ENCODE assay signal across 10 mouse cellular contexts in genomic region chr11:98018858-98019641, GRCm38 (mm10). TPM values are rescaled to one million over a fixed set of nuclear protein-coding genes. Genes with fewer than 3 reads are reported as not detected.
DNase-seq lines count a peak whose midpoint lies in the region; ATAC-seq and TF ChIP-seq lines count a peak whose summit lies in the region.
"Had no signal": no experiment of that assay in that cellular context is flagged by ENCODE, and none has a peak within 500 bp of the region (broad histone marks: within the 10 kb centered on the region; RNA-seq: fewer than 3 reads in every experiment).

No protein-coding gene starts in this region.

- 0 out of 2 replicates have a peak, but pooled peaks have one; percentile 10 for ATAC-seq in lung, postnatal 0 days
- ATAC-seq in activated CD4-positive, CD25-positive, alpha-beta regulatory T cell, adult 4 months = peak; percentile 53
- 0 out of 2 replicates have a peak, but pooled peaks have one; percentile 11 for ATAC-seq in forebrain, embryonic 15.5 days (replicated peaks)
- 0 out of 2 replicates have a peak, but pooled peaks have one; percentile 17 for ATAC-seq in midbrain, embryonic 11.5 days (ENCODE audit: low FRiP score)

- TF ChIP-seq CTCF in lung, postnatal 0 days (IDR thresholded peaks at IDR 0.05) = peak; percentile 64
- TF ChIP-seq CTCF in layer of hippocampus, adult 2 months (conservative IDR thresholded peaks at IDR 0.05) = peak; percentile 60

- no peak overlapping the region for H3K4me2 ChIP-seq in lung, postnatal 0 days (replicated peaks; ENCODE audit: low read depth, low read length)
- peak overlapping the region; percentile 73 for H3K4me2 ChIP-seq in forebrain, embryonic 15.5 days (replicated peaks)
- 0 out of 2 replicates have a peak overlapping the region, but pooled peaks have one; percentile 6 for H3K4me2 ChIP-seq in midbrain, embryonic 11.5 days
- H3K4me2 ChIP-seq: lung, embryonic 15.5 days had no signal

- H3K36me3 ChIP-seq in lung, postnatal 0 days (ENCODE audit: insufficient read depth, low read length) = no peaks in the 10 kb centered on the region
- H3K36me3 ChIP-seq in forebrain, embryonic 15.5 days = peaks cover 39% of the 10 kb centered on the region
- H3K36me3 ChIP-seq in midbrain, embryonic 11.5 days (ENCODE audit: control insufficient read depth, insufficient read depth, low read length) = no peaks in the 10 kb centered on the region

- no peak overlapping the region for H3K9ac ChIP-seq in lung, postnatal 0 days (replicated peaks; ENCODE audit: low read depth)
- peak overlapping the region; percentile 38; the same call in 1 of the 2 replicates for H3K9ac ChIP-seq in forebrain, embryonic 15.5 days (replicated peaks)
- H3K9ac ChIP-seq in midbrain, embryonic 11.5 days (ENCODE audit: low read length) = no peak overlapping the region; the same call in 1 of the 2 replicates
- H3K9ac ChIP-seq: embryonic facial prominence, embryonic 15.5 days; lung, embryonic 15.5 days had no signal

- peak; percentile 54 for DNase-seq in lung, postnatal 0 days (ENCODE audit: low spot score)
- DNase-seq in lung, postnatal 14 days = no peak
- peak; percentile 78 to 90 for DNase-seq in layer of hippocampus, adult 2 months (ENCODE audit: low spot score in 2 of 2)
- DNase-seq in midbrain, embryonic 11.5 days (ENCODE audit: low spot score, missing footprints) = no peak
- DNase-seq in telencephalon, adult 2 months (ENCODE audit: low read depth, low spot score) = peak; percentile 92
- DNase-seq in urinary bladder, adult 2 months (ENCODE audit: low spot score) = no peak

- H3K27ac ChIP-seq in lung, postnatal 0 days (ENCODE audit: low read length) = no peak overlapping the region
- H3K27ac ChIP-seq in forebrain, embryonic 15.5 days (replicated peaks) = peak overlapping the region; percentile 87
- peak overlapping the region; percentile 90 for H3K27ac ChIP-seq in layer of hippocampus, adult 2 months
- H3K27ac ChIP-seq in midbrain, embryonic 11.5 days (ENCODE audit: low read depth, low read length) = no peak overlapping the region; the same call in 1 of the 2 replicates
- H3K27ac ChIP-seq: lung, embryonic 15.5 days had no signal

- no peaks in the 10 kb centered on the region for H3K9me3 ChIP-seq in lung, postnatal 0 days (ENCODE audit: low read length)
- H3K9me3 ChIP-seq in forebrain, embryonic 15.5 days = no peaks in the 10 kb centered on the region
- H3K9me3 ChIP-seq in midbrain, embryonic 11.5 days (ENCODE audit: control insufficient read depth, low read length) = no peaks in the 10 kb centered on the region
- H3K9me3 ChIP-seq: embryonic facial prominence, embryonic 15.5 days; lung, embryonic 15.5 days had no signal

- peaks cover 10% of the 10 kb centered on the region; the same call in 1 of the 2 replicates for H3K4me1 ChIP-seq in lung, postnatal 0 days (ENCODE audit: insufficient read depth, low read depth, low read length)
- peaks cover 48% of the 10 kb centered on the region for H3K4me1 ChIP-seq in forebrain, embryonic 15.5 days
- peaks cover 41% of the 10 kb centered on the region for H3K4me1 ChIP-seq in midbrain, embryonic 11.5 days (ENCODE audit: control insufficient read depth, insufficient read depth, low read length)

- H3K27me3 ChIP-seq in lung, postnatal 0 days (replicated peaks; ENCODE audit: insufficient read depth, low read length) = no peaks in the 10 kb centered on the region
- H3K27me3 ChIP-seq in forebrain, embryonic 15.5 days = no peaks in the 10 kb centered on the region
- no peaks in the 10 kb centered on the region for H3K27me3 ChIP-seq in midbrain, embryonic 11.5 days (ENCODE audit: control insufficient read depth, insufficient read depth, low read length)
- H3K27me3 ChIP-seq: embryonic facial prominence, embryonic 15.5 days; lung, embryonic 15.5 days had no signal

- TF ChIP-seq EP300 in lung, postnatal 0 days (IDR thresholded peaks at IDR 0.05) = no peak

- 51% methylated on average over 9 of the region's 10 CpGs for WGBS in lung, postnatal 0 days
- 31% methylated on average over 10 of the region's 10 CpGs for WGBS in forebrain, embryonic 15.5 days
- 19% methylated on average over 10 of the region's 10 CpGs for WGBS in midbrain, embryonic 11.5 days

- H3K4me3 ChIP-seq in lung, postnatal 0 days (ENCODE audit: low read depth, low read length) = no peak overlapping the region
- peak overlapping the region; percentile 13; the same call in 1 of the 2 replicates for H3K4me3 ChIP-seq in forebrain, embryonic 15.5 days
- peak overlapping the region; percentile 54 for H3K4me3 ChIP-seq in layer of hippocampus, adult 2 months
- H3K4me3 ChIP-seq in midbrain, embryonic 11.5 days (ENCODE audit: low read depth, low read length) = no peak overlapping the region
- H3K4me3 ChIP-seq: embryonic facial prominence, embryonic 15.5 days; lung, embryonic 15.5 days had no signal

RNA-seq across cellular contexts. Expression of gene Cacnb1, which starts 3.8 kb away (rescaled TPM):
- polyA plus RNA-seq in lung, postnatal 0 days (2015; fragmentation: Nextera tagmentation; extraction: Ambion mirVana) = 3.5 and 4.0 TPM in 2 replicates
- 1 to 10 TPM; 1.4 to 2.9 TPM for polyA plus RNA-seq in activated CD4-positive, CD25-positive, alpha-beta regulatory T cell, adult 4 months (2017; shearing (Covaris generic))
- 40.7 and 41.5 TPM in 2 replicates for polyA plus RNA-seq in forebrain, embryonic 15.5 days (2015; fragmentation: Nextera tagmentation; extraction: Ambion mirVana)
- 100 to 1,000 TPM; 139 to 142 TPM for total RNA-seq in layer of hippocampus, adult 2 months (2021)
- polyA plus RNA-seq in midbrain, embryonic 11.5 days (2014; fragmentation: Nextera tagmentation; extraction: Ambion mirVana) = 9.7 and 10.3 TPM in 2 replicates
- polyA plus RNA-seq in urinary bladder, adult 2 months (2012; rRNA removed) = 12.1 and 12.4 TPM in 2 replicates

RNA-seq across cellular contexts. Expression of gene Rpl19, which starts 7.5 kb away (rescaled TPM):
- polyA plus RNA-seq in lung, postnatal 0 days (2015; fragmentation: Nextera tagmentation; extraction: Ambion mirVana) = 750 and 817 TPM in 2 replicates
- polyA plus RNA-seq in activated CD4-positive, CD25-positive, alpha-beta regulatory T cell, adult 4 months (2017; shearing (Covaris generic)) = 1,000 to 10,000 TPM; 3,386 to 3,946 TPM
- 667 and 700 TPM in 2 replicates for polyA plus RNA-seq in forebrain, embryonic 15.5 days (2015; fragmentation: Nextera tagmentation; extraction: Ambion mirVana)
- total RNA-seq in layer of hippocampus, adult 2 months (2021) = 100 to 1,000 TPM; 615 to 621 TPM
- 945 and 991 TPM in 2 replicates for polyA plus RNA-seq in midbrain, embryonic 11.5 days (2014; fragmentation: Nextera tagmentation; extraction: Ambion mirVana)
- polyA plus RNA-seq in urinary bladder, adult 2 months (2012; rRNA removed) = 1,600 and 1,809 TPM in 2 replicates

RNA-seq across cellular contexts. Expression of gene Arl5c, which starts 23.1 kb away (rescaled TPM):
- 4.6 and 6.5 TPM in 2 replicates for polyA plus RNA-seq in lung, postnatal 0 days (2015; fragmentation: Nextera tagmentation; extraction: Ambion mirVana)
- 10 to 100 TPM; 70.4 to 78.5 TPM for polyA plus RNA-seq in activated CD4-positive, CD25-positive, alpha-beta regulatory T cell, adult 4 months (2017; shearing (Covaris generic))
- 6.9 and 7.0 TPM in 2 replicates for polyA plus RNA-seq in forebrain, embryonic 15.5 days (2015; fragmentation: Nextera tagmentation; extraction: Ambion mirVana)
- total RNA-seq in layer of hippocampus, adult 2 months (2021) = 1 to 10 TPM; 1.4 to 1.7 TPM
- polyA plus RNA-seq in midbrain, embryonic 11.5 days (2014; fragmentation: Nextera tagmentation; extraction: Ambion mirVana) = 6.7 and 8.9 TPM in 2 replicates
- 3.2 and 3.9 TPM in 2 replicates for polyA plus RNA-seq in urinary bladder, adult 2 months (2012; rRNA removed)

RNA-seq across cellular contexts. Expression of gene Plxdc1, which starts 32.8 kb away (rescaled TPM):
- 1.7 TPM in 2 replicates for polyA plus RNA-seq in lung, postnatal 0 days (2015; fragmentation: Nextera tagmentation; extraction: Ambion mirVana)
- polyA plus RNA-seq in activated CD4-positive, CD25-positive, alpha-beta regulatory T cell, adult 4 months (2017; shearing (Covaris generic)) = 1 to 10 TPM; 5.8 to 6.4 TPM
- 0.65 and 0.89 TPM in 2 replicates for polyA plus RNA-seq in forebrain, embryonic 15.5 days (2015; fragmentation: Nextera tagmentation; extraction: Ambion mirVana)
- 10 to 100 TPM in 1 of 2 experiments, 1 to 10 TPM in 1; 9.0 to 10.3 TPM for total RNA-seq in layer of hippocampus, adult 2 months (2021)
- polyA plus RNA-seq in midbrain, embryonic 11.5 days (2014; fragmentation: Nextera tagmentation; extraction: Ambion mirVana) = 0.14 TPM in 1 of 2 replicates, not detected in the other
- 3.6 and 5.3 TPM in 2 replicates for polyA plus RNA-seq in urinary bladder, adult 2 months (2012; rRNA removed)

RNA-seq across cellular contexts. Expression of gene Stac2, which starts 34.2 kb away (rescaled TPM):
- polyA plus RNA-seq in lung, postnatal 0 days (2015; fragmentation: Nextera tagmentation; extraction: Ambion mirVana) = 0.10 and 0.11 TPM in 2 replicates
- under 1 TPM in 1 of 2 experiments, not detected in 1; 0.37 TPM for polyA plus RNA-seq in activated CD4-positive, CD25-positive, alpha-beta regulatory T cell, adult 4 months (2017; shearing (Covaris generic))
- 2.9 and 3.2 TPM in 2 replicates for polyA plus RNA-seq in forebrain, embryonic 15.5 days (2015; fragmentation: Nextera tagmentation; extraction: Ambion mirVana)
- 10 to 100 TPM; 50.2 to 50.8 TPM for total RNA-seq in layer of hippocampus, adult 2 months (2021)
- polyA plus RNA-seq in midbrain, embryonic 11.5 days (2014; fragmentation: Nextera tagmentation; extraction: Ambion mirVana) = 0.37 and 0.47 TPM in 2 replicates
- polyA plus RNA-seq in urinary bladder, adult 2 months (2012; rRNA removed) = 0.14 and 0.41 TPM in 2 replicates

Comparison
In these comparisons a context has a peak if more than half of its experiments do, and no peak if none do; other contexts are left out.
1. DNase-seq: peak in lung, postnatal 0 days (single experiment), layer of hippocampus, adult 2 months (2 of 2) and telencephalon, adult 2 months (single experiment); none in lung, postnatal 14 days (single experiment), midbrain, embryonic 11.5 days (single experiment) and urinary bladder, adult 2 months (single experiment).
2. H3K27ac ChIP-seq: peak in forebrain, embryonic 15.5 days (single experiment) and layer of hippocampus, adult 2 months (single experiment); none in lung, postnatal 0 days (single experiment) and midbrain, embryonic 11.5 days (single experiment).
3. H3K4me3 ChIP-seq: peak in forebrain, embryonic 15.5 days (single experiment) and layer of hippocampus, adult 2 months (single experiment); none in lung, postnatal 0 days (single experiment) and midbrain, embryonic 11.5 days (single experiment).
4. Peak in every context shown above with its lines, with median percentiles within 50 percentile points of each other: ATAC-seq.